Mouse (Mus musculus) hindbrain, postnatal 0 days (tissue): ENCODE results near the gene Slc43a2. TPM values are rescaled to one million over a fixed set of nuclear protein-coding genes. Genes with fewer than 3 reads are reported as not detected.

Experiments
- ATAC-seq: fragments of 200-750 bp; cut with Nextera tagmentation; 2 replicates; pipeline ENCODE4 v1.8.0; 2017; ENCODE audit warnings: mild to moderate bottlenecking, moderate TSS enrichment, moderate library complexity
- DNase-seq: peaks from one replicate; pipeline ENCODE4 v3.0.0-alpha.2; 2015; ENCODE audit warnings: low spot score
- H3K27ac ChIP-seq: fragments of 300-500 bp; sonication (generic); 2 replicates; pipeline ENCODE4 v1.5.1; 2014; ENCODE audit warnings: mild to moderate bottlenecking
- H3K27me3 ChIP-seq: fragments of 300-500 bp; sonication (generic); 2 replicates; pipeline ENCODE4 v1.6.1; 2014; ENCODE audit warnings: low read length, mixed read lengths; ENCODE audit not compliant: insufficient read depth
- H3K36me3 ChIP-seq: fragments of 300-500 bp; sonication (generic); 2 replicates; pipeline ENCODE4 v1.6.1; 2014; ENCODE audit warnings: low read length, mixed read lengths; ENCODE audit not compliant: insufficient read depth
- H3K4me1 ChIP-seq: fragments of 300-500 bp; sonication (generic); 2 replicates; pipeline ENCODE4 v1.6.1; 2014; ENCODE audit warnings: antibody characterized with exemption, low read length, mixed read lengths; ENCODE audit not compliant: insufficient read depth
- H3K4me2 ChIP-seq: fragments of 300-500 bp; sonication (generic); 2 replicates; pipeline ENCODE4 v1.6.1; 2014; ENCODE audit warnings: low read depth, mild to moderate bottlenecking, low read length, moderate library complexity, mixed read lengths
- H3K4me3 ChIP-seq: fragments of 300-500 bp; sonication (generic); 2 replicates; pipeline ENCODE4 v1.5.1; 2014; ENCODE audit warnings: low read length
- H3K9ac ChIP-seq: fragments of 300-500 bp; sonication (generic); replicated peaks from 2 replicates; pipeline ENCODE4 v1.6.1; 2014; ENCODE audit warnings: mild to moderate bottlenecking, low read length, moderate library complexity, mixed read lengths
- H3K9me3 ChIP-seq: fragments of 300-500 bp; sonication (generic); 2 replicates; pipeline ENCODE4 v1.6.1; 2016; ENCODE audit warnings: low read length, mixed read lengths
- CTCF ChIP-seq: IDR thresholded peaks from 2 replicates; pipeline ENCODE4 v1.5.1; 2016; ENCODE audit warnings: antibody characterized with exemption, control low read depth, low read depth
- WGBS: fragments of 180-500 bp; shearing (Covaris S2); extraction: QIAGEN DNeasy Blood & Tissue Kit; methylation state at CpG from one replicate; pipeline ENCODE4 v1.1.7; 2014; 5-methylcytosine and 5-hydroxymethylcytosine counted together
- polyA plus RNA-seq: library from polyadenylated mRNA; unstranded; fragments of >200 nt; fragmentation: Nextera tagmentation; extraction: Ambion mirVana; gene quantifications from 2 replicates; pipeline ENCODE4 v1.2.1, GENCODE M21; 2015
- total RNA-seq: library from RNA; depleted of rRNA; stranded (reverse); fragments of >200 nt; gene quantifications from 2 replicates; pipeline ENCODE4 v1.2.3, GENCODE M21; 2014

Slc43a2 gene
- total and polyA plus RNA-seq, 2 experiments from 2014 or later, result 17.8 to 31.3 TPM

DNA sequence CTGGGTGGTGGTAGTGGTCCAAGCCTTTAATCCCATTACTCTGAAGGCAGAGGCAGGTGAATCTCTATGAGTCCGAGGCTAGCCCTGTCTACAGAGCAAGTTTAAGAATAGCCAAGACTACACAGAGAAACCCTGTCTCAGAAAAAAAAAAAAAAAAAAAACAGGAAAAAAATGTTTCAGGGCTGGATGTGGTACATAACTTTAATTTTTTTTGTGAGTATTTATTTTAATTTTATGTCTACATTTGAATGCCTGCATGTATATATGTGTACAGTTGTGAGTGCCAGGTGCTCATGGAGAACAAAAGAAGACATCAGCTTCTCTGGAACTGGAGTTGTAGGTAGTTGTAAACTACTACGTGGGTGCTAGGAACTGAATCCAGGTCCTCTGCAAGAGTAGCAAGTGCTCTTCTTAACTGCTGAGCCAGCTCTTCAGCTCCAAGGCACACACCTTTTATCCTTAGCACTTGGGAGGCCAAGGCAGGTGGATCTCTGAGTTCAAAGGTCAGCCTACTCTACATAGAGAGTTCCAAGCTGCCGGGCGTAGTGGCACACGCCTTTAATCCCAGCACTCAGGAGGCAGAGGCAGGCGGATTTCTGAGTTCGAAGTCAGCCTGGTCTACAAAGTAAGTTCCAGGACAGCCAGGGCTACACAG lies 50.1 kb downstream of the Slc43a2 start:
- no peak overlapping the region for H3K4me2 ChIP-seq
- no peak overlapping the region for H3K9ac ChIP-seq
- H3K36me3 ChIP-seq, result no peaks in the 10 kb centered on the region
- H3K27me3 ChIP-seq, result no peaks in the 10 kb centered on the region
- no peak for TF ChIP-seq CTCF
- ATAC-seq, result no peak
- DNase-seq, result no peak
- no peak overlapping the region for H3K27ac ChIP-seq
- no peaks in the 10 kb centered on the region for H3K9me3 ChIP-seq
- H3K4me1 ChIP-seq, result no peaks in the 10 kb centered on the region
- 93% methylated on average over 7 of the region's 7 CpGs for WGBS
- no peak overlapping the region for H3K4me3 ChIP-seq

DNA sequence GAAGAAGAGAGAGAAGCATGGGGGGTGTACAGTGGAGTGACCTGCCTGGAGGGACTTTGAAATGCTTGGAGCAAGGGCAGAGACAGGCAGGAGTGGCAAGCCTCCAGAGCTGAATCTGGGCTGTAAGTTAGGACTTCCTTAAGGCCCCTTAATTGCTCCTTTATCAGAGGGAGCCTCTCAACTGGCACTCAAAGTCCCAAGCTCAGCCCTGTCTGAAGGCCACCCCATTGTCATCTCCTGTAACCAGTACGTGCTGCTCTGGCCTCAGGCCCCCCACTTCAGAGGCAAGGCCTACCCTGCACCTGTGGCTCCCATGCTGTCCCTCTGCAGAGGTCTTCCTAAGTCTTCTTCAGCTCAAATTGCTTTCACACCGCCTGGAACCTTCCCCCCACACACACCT lies 52.0 kb downstream of the Slc43a2 start:
- no peak overlapping the region for H3K27ac ChIP-seq
- H3K4me1 ChIP-seq, result no peaks in the 10 kb centered on the region
- WGBS, result 69% methylated on average over 2 of the region's 2 CpGs
- no peaks in the 10 kb centered on the region for H3K27me3 ChIP-seq
- no peak overlapping the region for H3K9ac ChIP-seq
- H3K4me2 ChIP-seq, result no peak overlapping the region
- TF ChIP-seq CTCF, result no peak
- DNase-seq (no peak), ATAC-seq (no peak)
- no peaks in the 10 kb centered on the region for H3K9me3 ChIP-seq
- no peak overlapping the region for H3K4me3 ChIP-seq
- no peaks in the 10 kb centered on the region for H3K36me3 ChIP-seq

DNA sequence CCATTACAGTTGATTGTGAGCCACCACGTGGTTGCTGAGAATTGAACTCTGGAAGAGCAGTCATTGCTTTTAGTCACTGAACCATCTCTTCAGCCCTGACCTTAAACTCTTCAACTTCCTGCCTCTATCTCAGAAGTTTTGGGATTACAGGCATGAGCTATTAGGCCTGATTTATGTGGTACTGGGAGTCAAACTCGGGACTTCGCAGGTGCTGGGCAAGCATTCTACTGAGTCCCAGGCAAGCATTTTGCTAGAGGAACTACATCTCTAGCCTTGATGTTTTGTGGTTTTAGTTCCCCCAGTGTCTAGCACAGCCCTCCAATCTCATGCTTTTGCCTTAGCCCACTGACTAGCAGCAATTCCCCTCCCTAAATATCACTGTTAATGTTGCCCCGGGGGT lies 53.6 kb downstream of the Slc43a2 start:
- ATAC-seq (no peak), DNase-seq (no peak)
- Histone ChIP-seq H3K36me3 (no peaks in the 10 kb centered on the region), H3K27ac (no peak overlapping the region), H3K9me3 (no peaks in the 10 kb centered on the region), H3K27me3 (no peaks in the 10 kb centered on the region), H3K9ac (no peak overlapping the region), H3K4me1 (peaks cover 12% of the 10 kb centered on the region), H3K4me2 (no peak overlapping the region), H3K4me3 (no peak overlapping the region)
- WGBS, result 85% methylated on average over 4 of the region's 4 CpGs
- no peak for TF ChIP-seq CTCF

DNA sequence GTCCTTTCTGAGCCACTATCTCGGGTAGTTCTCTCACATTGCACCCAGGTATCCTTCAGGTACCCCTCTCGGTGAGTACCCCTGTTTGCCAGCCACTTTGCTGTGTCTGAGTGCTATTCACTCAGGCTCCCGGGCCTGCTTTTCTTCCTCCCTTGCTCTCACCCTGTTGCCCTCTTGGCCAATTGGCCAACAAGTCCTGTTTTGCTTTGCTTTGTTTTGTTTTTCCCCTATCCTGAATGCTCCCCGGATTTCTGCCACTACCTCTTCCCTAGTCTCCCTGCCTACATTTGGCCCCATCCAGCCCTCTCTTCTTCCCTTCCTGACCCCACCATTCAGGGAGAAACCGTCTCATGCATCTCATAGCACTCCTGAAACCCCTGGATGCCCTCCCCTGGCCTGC lies 54.5 kb downstream of the Slc43a2 start:
- H3K4me1 ChIP-seq, result peaks cover 14% of the 10 kb centered on the region
- H3K9me3 ChIP-seq, result no peaks in the 10 kb centered on the region
- no peak overlapping the region for H3K9ac ChIP-seq
- TF ChIP-seq CTCF, result no peak
- no peaks in the 10 kb centered on the region for H3K27me3 ChIP-seq
- DNase-seq (no peak), ATAC-seq (no peak)
- no peaks in the 10 kb centered on the region for H3K36me3 ChIP-seq
- H3K4me2 ChIP-seq, result no peak overlapping the region
- H3K27ac ChIP-seq, result no peak overlapping the region
- no peak overlapping the region for H3K4me3 ChIP-seq
- WGBS, result 85% methylated on average over 5 of the region's 5 CpGs

DNA sequence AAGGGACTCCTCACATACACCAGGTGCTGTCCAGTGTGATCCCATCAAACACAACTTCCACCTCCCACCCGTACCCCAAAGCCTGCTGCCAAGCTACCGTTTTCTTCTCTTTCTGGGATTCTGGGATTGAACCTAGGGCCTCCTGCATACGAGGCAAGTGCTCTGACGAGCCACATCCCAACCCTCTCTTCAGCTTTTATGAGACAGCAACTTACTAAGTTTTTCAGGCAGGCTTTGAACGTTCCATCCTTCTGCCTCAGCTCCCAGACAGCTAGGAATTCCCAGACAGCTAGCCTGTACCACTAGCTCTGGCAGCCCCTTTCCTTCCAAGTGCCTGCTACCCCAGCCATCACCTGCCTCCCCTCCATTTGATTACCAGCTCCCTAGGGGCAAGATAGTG lies 55.5 kb downstream of the Slc43a2 start:
- WGBS, result 81% methylated on average over 5 of the region's 5 CpGs
- ATAC-seq (no peak), DNase-seq (no peak)
- H3K9me3 ChIP-seq, result no peaks in the 10 kb centered on the region
- no peaks in the 10 kb centered on the region for H3K36me3 ChIP-seq
- no peak overlapping the region for H3K4me2 ChIP-seq
- H3K27ac ChIP-seq, result peak overlapping the region; percentile 88; the same call in 1 of the 2 replicates
- no peaks in the 10 kb centered on the region for H3K27me3 ChIP-seq
- no peak overlapping the region for H3K9ac ChIP-seq
- H3K4me1 ChIP-seq, result peaks cover 14% of the 10 kb centered on the region
- H3K4me3 ChIP-seq, result no peak overlapping the region
- TF ChIP-seq CTCF, result no peak

DNA sequence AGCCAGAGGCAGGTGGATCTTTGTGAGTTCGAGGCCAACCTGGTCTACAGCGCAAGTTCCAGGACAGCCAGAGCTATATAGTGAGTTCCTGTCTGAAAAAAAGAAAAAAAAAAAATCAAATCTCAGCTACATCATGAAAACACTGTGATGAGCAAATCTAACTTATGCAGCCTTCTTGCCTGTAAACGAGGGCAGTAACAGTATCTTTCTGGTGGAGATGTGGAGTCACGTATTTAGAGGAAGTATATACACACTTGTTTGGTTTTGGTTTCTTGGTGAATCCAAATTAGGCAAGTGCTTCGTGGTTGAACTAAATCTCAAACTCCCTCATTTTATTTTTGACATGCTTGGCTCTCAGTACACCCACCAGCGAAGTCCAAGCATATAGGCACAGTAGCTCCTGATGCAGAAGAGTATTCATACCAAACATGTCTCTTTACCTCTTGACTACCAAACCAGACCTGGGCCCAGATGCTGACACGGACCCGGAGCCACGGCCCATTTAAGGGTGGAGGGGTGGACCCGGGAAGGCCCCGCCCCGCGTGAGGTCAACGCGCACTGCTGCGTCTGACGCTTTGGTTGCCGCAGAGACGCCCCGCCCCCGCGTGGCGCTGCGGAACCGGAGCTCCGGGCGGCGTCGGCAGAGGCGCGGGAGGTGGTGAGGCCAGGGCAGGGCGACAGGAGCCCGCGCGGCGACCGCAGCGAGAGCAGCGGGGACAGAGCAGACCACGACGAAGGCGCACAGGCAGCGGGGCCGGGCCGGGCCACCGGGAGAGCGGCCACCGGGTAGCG lies 56.2 kb downstream of the Slc43a2 start, which contains the start of gene Pitpna:
Pitpna (plus strand) TSS at position 605 of the 792 bp plus-strand sequence.
- H3K4me1 ChIP-seq, result peaks cover 14% of the 10 kb centered on the region
- no peaks in the 10 kb centered on the region for H3K27me3 ChIP-seq
- peak within 1 kb of the TSS; percentile 68 for H3K4me3 ChIP-seq
- peak within 1 kb of the TSS; percentile 87 for H3K9ac ChIP-seq
- DNase-seq (peak; percentile 98), ATAC-seq (peak; percentile 95)
- 5% methylated on average over 48 of the region's 49 CpGs for WGBS
- H3K36me3 ChIP-seq, result no peaks in the 10 kb centered on the region
- H3K4me2 ChIP-seq, result peak within 1 kb of the TSS; percentile 65
- H3K27ac ChIP-seq, result peak within 1 kb of the TSS; percentile 88
- H3K9me3 ChIP-seq, result no peaks in the 10 kb centered on the region
- no peak for TF ChIP-seq CTCF
